Mouse (Mus musculus) kidney, embryonic 16.5 days (tissue): ENCODE measurements around the gene Mgme1. TPM values are rescaled to one million over a fixed set of nuclear protein-coding genes. Genes with fewer than 3 reads are reported as not detected.
A peak's percentile ranks its signal among the peaks of the same experiment; 100 is the strongest.

Experiments
- ATAC-seq: fragments of 200-750 bp; cut with Nextera tagmentation; 2 replicates; pipeline ENCODE4 v1.8.0; 2017; ENCODE audit warnings: moderate TSS enrichment; ENCODE audit not compliant: low FRiP score, low TSS enrichment
- H3K27ac ChIP-seq: fragments of 300-500 bp; sonication (generic); 2 replicates; pipeline ENCODE4 v1.5.1; 2014; ENCODE audit warnings: low read length
- H3K27me3 ChIP-seq: fragments of 300-500 bp; sonication (generic); 2 replicates; pipeline ENCODE4 v1.6.1; 2014; ENCODE audit warnings: low read length, control low read depth, mixed read lengths; ENCODE audit not compliant: insufficient read depth
- H3K36me3 ChIP-seq: fragments of 300-500 bp; sonication (generic); 2 replicates; pipeline ENCODE4 v1.6.1; 2014; ENCODE audit warnings: low read length, control low read depth, mixed read lengths; ENCODE audit not compliant: insufficient read depth
- H3K4me1 ChIP-seq: fragments of 300-500 bp; sonication (generic); 2 replicates; pipeline ENCODE4 v1.6.1; 2014; ENCODE audit warnings: low read length, control low read depth, mixed read lengths; ENCODE audit not compliant: insufficient read depth
- H3K4me2 ChIP-seq: fragments of 300-500 bp; sonication (generic); replicated peaks from 2 replicates; pipeline ENCODE4 v1.6.1; 2014; ENCODE audit warnings: low read depth, low read length
- H3K4me3 ChIP-seq: fragments of 300-500 bp; sonication (generic); 2 replicates; pipeline ENCODE4 v1.5.1; 2014; ENCODE audit warnings: mild to moderate bottlenecking, low read length
- H3K9ac ChIP-seq: fragments of 300-500 bp; sonication (generic); replicated peaks from 2 replicates; pipeline ENCODE4 v1.6.1; 2014; ENCODE audit warnings: low read length
- H3K9me3 ChIP-seq: fragments of 300-500 bp; sonication (generic); 2 replicates; pipeline ENCODE4 v1.6.1; 2016; ENCODE audit warnings: low read length, control low read depth
- WGBS: fragments of 180-500 bp; shearing (Covaris S2); extraction: QIAGEN DNeasy Blood & Tissue Kit; methylation state at CpG from one replicate; pipeline ENCODE4 v1.1.7; 2014; 5-methylcytosine and 5-hydroxymethylcytosine counted together
- polyA plus RNA-seq: library from polyadenylated mRNA; unstranded; fragments of >200 nt; fragmentation: Nextera tagmentation; extraction: Ambion mirVana; gene quantifications from 2 replicates; pipeline ENCODE4 v1.2.1, GENCODE M21; 2015

Mgme1 gene
- polyA plus RNA-seq, 1 experiment from 2014 or later = 29.8 TPM

DNA sequence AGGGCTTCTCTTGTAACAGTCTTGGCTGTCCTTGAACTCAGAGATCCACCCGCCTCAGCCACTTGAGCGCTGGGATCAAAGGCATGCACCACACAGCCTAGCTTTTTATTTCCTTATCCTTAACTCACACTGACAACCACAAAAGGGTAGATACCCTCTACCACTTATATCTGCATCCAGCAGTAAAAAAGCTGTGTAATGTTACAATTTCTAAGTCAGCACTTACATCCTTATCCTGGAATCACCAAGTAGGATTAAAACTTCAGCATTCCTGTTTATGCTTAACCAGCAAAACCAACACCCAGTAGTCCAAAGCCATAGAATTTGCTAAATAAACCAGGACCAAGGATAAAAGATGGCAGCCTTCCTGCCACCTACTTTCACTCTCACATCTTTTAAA, 7.6 kb upstream of the Mgme1 start:
- no peak overlapping the region for H3K4me3 ChIP-seq
- no peak overlapping the region for H3K4me2 ChIP-seq
- no peak overlapping the region for H3K9ac ChIP-seq
- peaks cover 40% of the 10 kb centered on the region for H3K4me1 ChIP-seq
- 82% methylated on average over 2 of the region's 2 CpGs for WGBS
- H3K36me3 ChIP-seq = peaks cover 37% of the 10 kb centered on the region
- ATAC-seq = no peak
- H3K27ac ChIP-seq = no peak overlapping the region
- H3K27me3 ChIP-seq = no peaks in the 10 kb centered on the region
- no peaks in the 10 kb centered on the region for H3K9me3 ChIP-seq

- Histone ChIP-seq H3K9me3 (no peaks in the 10 kb centered on the region), H3K4me2 (no peak overlapping the region), H3K27ac (peak overlapping the region; percentile 48), H3K9ac (no peak overlapping the region), H3K4me1 (peaks cover 55% of the 10 kb centered on the region), H3K36me3 (peaks cover 20% of the 10 kb centered on the region), H3K27me3 (no peaks in the 10 kb centered on the region), H3K4me3 (no peak overlapping the region)
- 53% methylated on average over 5 of the region's 5 CpGs for WGBS
- ATAC-seq = 0 out of 2 replicates have a peak, but pooled peaks have one; percentile 20
Measured at GRCm38 (mm10) chr2:144264398-144265119, 5.9 kb upstream of the Mgme1 start.

DNA sequence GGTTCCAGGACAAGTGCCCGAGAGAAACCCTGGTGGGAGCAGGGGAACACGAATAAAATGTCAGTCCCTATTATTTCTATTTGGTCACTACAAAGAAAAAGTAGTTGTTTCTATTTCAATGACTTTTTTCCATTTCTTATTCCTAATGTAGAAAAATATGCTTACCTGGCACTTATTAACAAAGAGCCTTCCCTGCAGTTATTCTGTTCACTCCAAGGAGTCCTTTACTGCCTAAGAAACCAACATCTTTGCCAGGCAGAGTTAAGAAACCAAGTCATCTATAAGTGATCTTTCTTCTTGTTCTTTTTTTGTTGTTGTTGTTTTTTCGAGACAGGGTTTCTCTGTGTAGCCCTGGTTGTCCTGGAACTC, 5.4 kb upstream of the Mgme1 start:
- no peaks in the 10 kb centered on the region for H3K9me3 ChIP-seq
- H3K27me3 ChIP-seq = no peaks in the 10 kb centered on the region
- 76% methylated on average over 3 of the region's 3 CpGs for WGBS
- H3K36me3 ChIP-seq = peaks cover 18% of the 10 kb centered on the region
- no peak overlapping the region for H3K9ac ChIP-seq
- H3K4me2 ChIP-seq = no peak overlapping the region
- peak overlapping the region; percentile 48 for H3K27ac ChIP-seq
- H3K4me3 ChIP-seq = no peak overlapping the region
- peaks cover 55% of the 10 kb centered on the region for H3K4me1 ChIP-seq
- no peak for ATAC-seq

- WGBS = 51% methylated on average over 4 of the region's 4 CpGs
- Histone ChIP-seq H3K9ac (no peak overlapping the region), H3K4me2 (no peak overlapping the region), H3K9me3 (no peaks in the 10 kb centered on the region), H3K36me3 (peaks cover 12% of the 10 kb centered on the region), H3K27me3 (no peaks in the 10 kb centered on the region), H3K4me3 (no peak overlapping the region), H3K27ac (no peak overlapping the region), H3K4me1 (peaks cover 55% of the 10 kb centered on the region)
- ATAC-seq = no peak
Measured at GRCm38 (mm10) chr2:144265916-144266683, 4.4 kb upstream of the Mgme1 start.

DNA sequence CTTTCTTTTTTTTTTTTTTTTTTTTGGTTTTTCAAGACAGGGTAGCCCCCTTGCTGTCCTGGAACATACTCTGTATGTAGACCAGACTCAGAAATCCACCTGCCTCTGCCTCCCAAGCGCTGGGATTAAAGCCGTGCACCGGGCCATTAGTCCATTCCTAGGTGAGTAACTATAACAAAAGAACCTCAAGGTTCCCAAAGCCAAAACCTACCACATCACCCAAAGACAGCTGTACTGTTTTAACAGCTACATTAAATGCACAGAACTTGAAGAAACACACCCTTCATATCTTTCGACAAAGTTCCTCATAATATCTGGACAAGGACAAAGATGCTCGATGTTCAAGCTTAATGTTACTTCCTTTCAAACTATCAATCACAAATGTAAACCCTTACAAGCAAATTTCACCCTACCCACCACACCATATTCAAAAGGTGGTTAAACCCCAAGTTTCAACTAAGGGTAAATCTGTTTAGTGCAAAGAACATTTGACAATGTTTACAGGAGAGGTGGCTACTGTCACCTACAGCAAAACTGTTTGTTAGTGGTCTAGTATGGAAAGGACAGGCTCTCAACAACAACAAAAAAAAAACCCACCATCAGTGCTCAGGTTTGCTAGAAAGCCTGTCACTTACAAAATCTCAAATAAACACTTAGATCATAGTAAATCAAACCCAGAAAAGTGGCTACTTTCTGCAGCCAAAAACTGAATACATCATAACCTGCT, 3.3 kb upstream of the Mgme1 start:
- Histone ChIP-seq H3K9ac (no peak overlapping the region), H3K4me3 (no peak overlapping the region; the same call in 1 of the 2 replicates)
- no peak for ATAC-seq

DNA sequence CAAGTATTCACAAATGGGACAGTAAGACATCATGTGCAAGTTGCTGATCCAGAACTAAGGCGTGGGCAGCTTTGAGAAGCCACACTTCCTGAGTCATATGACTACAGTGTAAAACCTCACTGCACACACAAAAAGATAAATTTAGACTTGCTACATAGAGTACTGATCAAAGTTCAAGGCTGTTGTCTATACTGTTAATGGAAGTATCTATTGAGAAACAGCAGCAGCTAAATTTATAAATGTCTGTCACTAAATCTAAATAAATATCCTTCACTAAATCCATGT, 2.8 kb upstream of the Mgme1 start:
- ATAC-seq = no peak
- Histone ChIP-seq H3K4me3 (peak overlapping the region; percentile 94; the same call in 1 of the 2 replicates), H3K4me1 (peaks cover 55% of the 10 kb centered on the region), H3K27me3 (no peaks in the 10 kb centered on the region), H3K4me2 (peak overlapping the region; percentile 74), H3K36me3 (peaks cover 10% of the 10 kb centered on the region; the same call in 1 of the 2 replicates), H3K9ac (no peak overlapping the region), H3K9me3 (no peaks in the 10 kb centered on the region), H3K27ac (no peak overlapping the region)
- WGBS = 35% methylated on average over 1 of the region's 1 CpGs

More for the DNA sequence above, 3.3 kb upstream of the Mgme1 start:
- Histone ChIP-seq H3K4me2 (peak overlapping the region; percentile 74), H3K4me1 (peaks cover 55% of the 10 kb centered on the region), H3K27me3 (no peaks in the 10 kb centered on the region), H3K9me3 (no peaks in the 10 kb centered on the region), H3K27ac (peak overlapping the region; percentile 23; the same call in 1 of the 2 replicates), H3K36me3 (peaks cover 10% of the 10 kb centered on the region; the same call in 1 of the 2 replicates)
- 60% methylated on average over 5 of the region's 5 CpGs for WGBS

GRCm38 (mm10) chr2:144268446-144269305, 1.8 kb upstream of the Mgme1 start:
- Histone ChIP-seq H3K36me3 (peaks cover 8% of the 10 kb centered on the region; the same call in 1 of the 2 replicates), H3K27me3 (no peaks in the 10 kb centered on the region), H3K4me1 (peaks cover 47% of the 10 kb centered on the region), H3K4me2 (peak overlapping the region; percentile 74), H3K9ac (peak overlapping the region; percentile 99), H3K9me3 (no peaks in the 10 kb centered on the region), H3K4me3 (peak overlapping the region; percentile 94), H3K27ac (no peak overlapping the region)
- no peak for ATAC-seq
- 2% methylated on average over 6 of the region's 6 CpGs for WGBS

DNA sequence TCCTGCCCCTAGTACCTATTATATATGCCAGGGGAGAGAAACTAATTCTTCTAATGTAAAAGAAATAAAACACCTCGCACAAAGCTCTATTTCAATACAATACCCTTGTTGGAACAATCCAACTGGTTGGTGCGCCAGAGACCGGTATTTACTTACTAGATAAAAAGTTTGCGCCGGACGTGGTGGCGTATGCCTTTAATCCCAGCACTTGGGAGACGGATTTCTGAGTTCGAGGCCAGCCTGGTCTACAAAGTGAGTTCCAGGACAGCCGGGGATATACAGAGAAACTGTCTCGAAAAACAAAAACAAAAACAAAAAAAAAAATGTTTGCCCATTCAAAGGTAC, 1.2 kb upstream of the Mgme1 start:
- H3K9me3 ChIP-seq = no peaks in the 10 kb centered on the region
- H3K27ac ChIP-seq = no peak overlapping the region
- no peak for ATAC-seq
- under 1% methylated on average over 11 of the region's 11 CpGs for WGBS
- peaks cover 5% of the 10 kb centered on the region; the same call in 1 of the 2 replicates for H3K36me3 ChIP-seq
- H3K4me1 ChIP-seq = peaks cover 45% of the 10 kb centered on the region
- H3K27me3 ChIP-seq = no peaks in the 10 kb centered on the region
- peak overlapping the region; percentile 99 for H3K9ac ChIP-seq
- H3K4me2 ChIP-seq = peak overlapping the region; percentile 74
- peak overlapping the region; percentile 94 for H3K4me3 ChIP-seq
